Mouse (Mus musculus) heart, postnatal 0 days (tissue): ENCODE results near the gene Phldb3. TPM values are rescaled to one million over a fixed set of nuclear protein-coding genes. Genes with fewer than 3 reads are reported as not detected.

ENCODE experiments used
- ATAC-seq: fragments of 200-750 bp; cut with Nextera tagmentation; 2 replicates; pipeline ENCODE4 v1.8.0; 2017; ENCODE audit warnings: low read depth, moderate number of reproducible peaks, moderate library complexity; ENCODE audit not compliant: insufficient read depth
- DNase-seq: peaks from one replicate; pipeline ENCODE4 v3.0.0-alpha.2; 2016; ENCODE audit warnings: low spot score
- H3K27ac ChIP-seq: fragments of 300-500 bp; sonication (generic); 2 replicates; pipeline ENCODE4 v1.5.1; 2014; ENCODE audit warnings: low read depth, mild to moderate bottlenecking
- H3K27me3 ChIP-seq: fragments of 300-500 bp; sonication (generic); 2 replicates; pipeline ENCODE4 v1.6.1; 2014; ENCODE audit warnings: low read length, mixed read lengths; ENCODE audit not compliant: control insufficient read depth, insufficient read depth
- H3K36me3 ChIP-seq: fragments of 300-500 bp; sonication (generic); replicated peaks from 2 replicates; pipeline ENCODE4 v1.6.1; 2014; ENCODE audit warnings: low read length, mixed read lengths; ENCODE audit not compliant: control insufficient read depth, insufficient read depth
- H3K4me1 ChIP-seq: fragments of 300-500 bp; sonication (generic); 2 replicates; pipeline ENCODE4 v1.6.1; 2014; ENCODE audit warnings: antibody characterized with exemption; ENCODE audit not compliant: control insufficient read depth, insufficient read depth
- H3K4me2 ChIP-seq: fragments of 300-500 bp; sonication (generic); 2 replicates; pipeline ENCODE4 v1.6.1; 2014; ENCODE audit warnings: low read depth, mild to moderate bottlenecking, low read length, moderate library complexity
- H3K4me3 ChIP-seq: fragments of 300-500 bp; sonication (generic); 2 replicates; pipeline ENCODE4 v1.5.1; 2014; ENCODE audit warnings: low read depth, low read length
- H3K9ac ChIP-seq: fragments of 300-500 bp; sonication (generic); replicated peaks from 2 replicates; pipeline ENCODE4 v1.6.1; 2014; ENCODE audit warnings: low read depth, low read length, mixed read lengths
- H3K9me3 ChIP-seq: fragments of 300-500 bp; sonication (generic); replicated peaks from 2 replicates; pipeline ENCODE4 v1.6.1; 2016; ENCODE audit warnings: low read length; ENCODE audit not compliant: control insufficient read depth
- CTCF ChIP-seq: IDR thresholded peaks from 2 replicates; pipeline ENCODE4 v1.5.1; 2016; ENCODE audit warnings: antibody characterized with exemption, control low read depth, low read depth
- EP300 ChIP-seq: IDR thresholded peaks from 2 replicates; pipeline ENCODE4 v1.6.1; 2016; ENCODE audit warnings: antibody characterized with exemption, low read depth
- WGBS: fragments of 180-500 bp; shearing (Covaris S2); extraction: QIAGEN DNeasy Blood & Tissue Kit; methylation state at CpG from one replicate; pipeline ENCODE4 v1.1.7; 2014; 5-methylcytosine and 5-hydroxymethylcytosine counted together
- polyA plus RNA-seq: library from polyadenylated mRNA; unstranded; fragments of >200 nt; fragmentation: Nextera tagmentation; extraction: Ambion mirVana; gene quantifications from 2 replicates; pipeline ENCODE4 v1.2.1, GENCODE M21; 2015
- total RNA-seq: library from RNA; depleted of rRNA; stranded (reverse); fragments of >200 nt; gene quantifications from 2 replicates; pipeline ENCODE4 v1.2.3, GENCODE M21; 2014; ENCODE audit warnings: low replicate concordance

The Phldb3 gene
- total and polyA plus RNA-seq, 2 experiments from 2014 or later, result not detected

- Histone ChIP-seq H3K4me2 (no peak overlapping the region), H3K36me3 (no peaks in the 10 kb centered on the region; the same call in 1 of the 2 replicates), H3K27me3 (peaks cover 13% of the 10 kb centered on the region), H3K9ac (no peak overlapping the region), H3K4me1 (no peaks in the 10 kb centered on the region), H3K4me3 (no peak overlapping the region), H3K27ac (no peak overlapping the region), H3K9me3 (no peaks in the 10 kb centered on the region)
- ATAC-seq (no peak), DNase-seq (no peak)
- WGBS, result 88% methylated on average over 7 of the region's 7 CpGs
- TF ChIP-seq EP300 (no peak), CTCF (no peak)
Measured at GRCm38 (mm10) chr7:24605561-24605960, 5.0 kb upstream of the Phldb3 start.

GRCm38 (mm10) chr7:24606046-24606445 lies 4.5 kb upstream of the Phldb3 start:
- no peak overlapping the region for H3K9ac ChIP-seq
- no peaks in the 10 kb centered on the region for H3K9me3 ChIP-seq
- H3K27ac ChIP-seq, result no peak overlapping the region
- no peak for TF ChIP-seq CTCF
- no peak for TF ChIP-seq EP300
- H3K4me2 ChIP-seq, result no peak overlapping the region
- H3K4me1 ChIP-seq, result no peaks in the 10 kb centered on the region
- no peaks in the 10 kb centered on the region; the same call in 1 of the 2 replicates for H3K36me3 ChIP-seq
- DNase-seq, result no peak
- H3K27me3 ChIP-seq, result peaks cover 17% of the 10 kb centered on the region
- no peak for ATAC-seq
- H3K4me3 ChIP-seq, result no peak overlapping the region
- 69% methylated on average over 7 of the region's 7 CpGs for WGBS

- Histone ChIP-seq H3K9me3 (no peaks in the 10 kb centered on the region), H3K9ac (no peak overlapping the region), H3K36me3 (no peaks in the 10 kb centered on the region; the same call in 1 of the 2 replicates), H3K27me3 (peaks cover 37% of the 10 kb centered on the region), H3K27ac (no peak overlapping the region), H3K4me1 (peaks cover 3% of the 10 kb centered on the region; the same call in 1 of the 2 replicates), H3K4me3 (peak overlapping the region; percentile 2; the same call in 1 of the 2 replicates), H3K4me2 (no peak overlapping the region)
- ATAC-seq (peak; percentile 74), DNase-seq (peak; percentile 71)
- no peak for TF ChIP-seq CTCF
- no peak for TF ChIP-seq EP300
- 49% methylated on average over 6 of the region's 6 CpGs for WGBS
Measured at GRCm38 (mm10) chr7:24608017-24608416, 2.5 kb upstream of the Phldb3 start.

- peaks cover 3% of the 10 kb centered on the region; the same call in 1 of the 2 replicates for H3K4me1 ChIP-seq
- ATAC-seq (no peak), DNase-seq (no peak)
- no peak overlapping the region for H3K9ac ChIP-seq
- H3K36me3 ChIP-seq, result no peaks in the 10 kb centered on the region; the same call in 1 of the 2 replicates
- no peak overlapping the region for H3K4me2 ChIP-seq
- TF ChIP-seq CTCF (no peak), EP300 (no peak)
- H3K9me3 ChIP-seq, result no peaks in the 10 kb centered on the region
- peak overlapping the region; percentile 2; the same call in 1 of the 2 replicates for H3K4me3 ChIP-seq
- H3K27ac ChIP-seq, result no peak overlapping the region
- H3K27me3 ChIP-seq, result peaks cover 43% of the 10 kb centered on the region
- WGBS, result 72% methylated on average over 8 of the region's 8 CpGs
Measured at GRCm38 (mm10) chr7:24608561-24608960, 2.0 kb upstream of the Phldb3 start.

- peaks cover 3% of the 10 kb centered on the region; the same call in 1 of the 2 replicates for H3K4me1 ChIP-seq
- TF ChIP-seq CTCF, result no peak
- no peak for TF ChIP-seq EP300
- no peaks in the 10 kb centered on the region for H3K36me3 ChIP-seq
- H3K4me2 ChIP-seq, result peak overlapping the region; percentile 58
- no peak overlapping the region for H3K27ac ChIP-seq
- 1% methylated on average over 36 of the region's 36 CpGs for WGBS
- H3K27me3 ChIP-seq, result peaks cover 49% of the 10 kb centered on the region
- DNase-seq, result peak; percentile 46
- no peak overlapping the region for H3K9ac ChIP-seq
- no peaks in the 10 kb centered on the region for H3K9me3 ChIP-seq
- H3K4me3 ChIP-seq, result peak overlapping the region; percentile 47
- ATAC-seq, result peak; percentile 74
Measured at GRCm38 (mm10) chr7:24610879-24611494, 424 bp downstream of the Phldb3 start.
